Mouse (Mus musculus): ENCODE results near the gene Gm49391.
"Not testable (repeated sequence)": the region's sequence is repeated elsewhere in the genome, so short reads cannot be mapped to it uniquely, and the experiment has no call there.

DNA sequence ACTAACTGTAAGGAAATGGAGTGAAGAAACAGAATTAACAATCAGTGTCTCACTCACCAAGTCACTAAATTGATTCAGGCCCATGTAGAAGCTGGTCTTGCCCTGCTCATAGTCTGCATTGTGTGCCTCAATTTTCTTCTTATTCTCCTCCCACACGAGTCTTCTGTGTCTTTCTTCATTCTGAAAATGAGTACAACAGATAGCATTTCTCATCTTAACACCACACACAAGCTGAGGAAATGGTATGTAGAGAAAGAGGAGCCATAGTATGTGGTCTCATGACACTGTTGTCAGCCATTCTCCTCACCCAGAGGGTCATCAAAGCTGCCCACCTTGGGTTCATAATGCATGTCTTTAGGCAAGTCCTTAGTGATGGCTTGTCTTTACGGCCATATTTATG is 881 bp downstream of the Gm49391 start, which contains the start of gene Gm49393:
- TF ChIP-seq POLR2A (IDR thresholded peaks at IDR 0.05; ENCODE audit: borderline replicate concordance, insufficient read depth, low read length); CTCF (IDR thresholded peaks at IDR 0.05; ENCODE audit: borderline replicate concordance, insufficient read depth, low read depth, low read length): not testable (repeated sequence)
